Mouse (Mus musculus) midbrain, embryonic 15.5 days (tissue): ENCODE measurements at regions not wholly inside any gene's neighbourhood (a gene's known extent, or its start where the extent isn't known, plus 50 kb on each side); places are given as distances from the start of the nearest gene placed in this dataset.

Experiments
- ATAC-seq: fragments of 200-750 bp; cut with Nextera tagmentation; replicated peaks from 2 replicates; pipeline ENCODE4 v1.8.0; 2017; ENCODE audit warnings: moderate TSS enrichment
- H3K27ac ChIP-seq: fragments of 300-500 bp; sonication (generic); 2 replicates; pipeline ENCODE4 v1.5.1; 2015; ENCODE audit warnings: mild to moderate bottlenecking, inconsistent platforms
- H3K27me3 ChIP-seq: fragments of 300-500 bp; sonication (generic); replicated peaks from 2 replicates; pipeline ENCODE4 v1.6.1; 2015; ENCODE audit warnings: inconsistent platforms
- H3K36me3 ChIP-seq: fragments of 300-500 bp; sonication (generic); replicated peaks from 2 replicates; pipeline ENCODE4 v1.6.1; 2015; ENCODE audit warnings: inconsistent platforms
- H3K4me1 ChIP-seq: fragments of 300-500 bp; sonication (generic); 2 replicates; pipeline ENCODE4 v1.6.1; 2015; ENCODE audit warnings: inconsistent platforms
- H3K4me2 ChIP-seq: fragments of 300-500 bp; sonication (generic); 2 replicates; pipeline ENCODE4 v1.6.1; 2015; ENCODE audit warnings: inconsistent platforms, mild to moderate bottlenecking, moderate library complexity
- H3K4me3 ChIP-seq: fragments of 300-500 bp; sonication (generic); 2 replicates; pipeline ENCODE4 v1.5.1; 2015; ENCODE audit warnings: mild to moderate bottlenecking, inconsistent platforms
- H3K9ac ChIP-seq: fragments of 300-500 bp; sonication (generic); 2 replicates; pipeline ENCODE4 v1.6.1; 2015; ENCODE audit warnings: mild to moderate bottlenecking, inconsistent platforms
- H3K9me3 ChIP-seq: fragments of 300-500 bp; sonication (generic); 2 replicates; pipeline ENCODE4 v1.6.1; 2016; ENCODE audit warnings: inconsistent platforms
- WGBS: fragments of 180-500 bp; shearing (Covaris S2); methylation state at CpG from one replicate; pipeline ENCODE4 v1.1.7; 2015; ENCODE audit warnings: mixed read lengths; 5-methylcytosine and 5-hydroxymethylcytosine counted together

- Histone ChIP-seq H3K9ac (no peak overlapping the region), H3K4me1 (no peaks in the 10 kb centered on the region), H3K4me2 (no peak overlapping the region), H3K4me3 (no peak overlapping the region), H3K9me3 (no peaks in the 10 kb centered on the region), H3K27ac (no peak overlapping the region), H3K27me3 (no peaks in the 10 kb centered on the region), H3K36me3 (no peaks in the 10 kb centered on the region)
- no peak for ATAC-seq
- WGBS = 96% methylated on average over 11 of the region's 11 CpGs
These were observed 129.3 kb upstream of the Dkk2 start for GRCm38 (mm10) chr3:131955771-131956170.

- WGBS = 96% methylated on average over 1 of the region's 1 CpGs
These were observed 124.5 kb upstream of the Dkk2 start for GRCm38 (mm10) chr3:131960636-131961035.

GRCm38 (mm10) chr3:131961571-131961970 is 123.5 kb upstream of the Dkk2 start:
- Histone ChIP-seq H3K4me1 (no peaks in the 10 kb centered on the region), H3K27me3 (no peaks in the 10 kb centered on the region), H3K4me3 (no peak overlapping the region), H3K4me2 (no peak overlapping the region), H3K9me3 (no peaks in the 10 kb centered on the region), H3K36me3 (no peaks in the 10 kb centered on the region), H3K9ac (no peak overlapping the region), H3K27ac (no peak overlapping the region)
- ATAC-seq = no peak

More at GRCm38 (mm10) chr3:131960636-131961035, 124.5 kb upstream of the Dkk2 start:
- no peak overlapping the region for H3K4me2 ChIP-seq
- no peaks in the 10 kb centered on the region for H3K4me1 ChIP-seq
- no peak for ATAC-seq
- H3K27ac ChIP-seq = no peak overlapping the region
- H3K4me3 ChIP-seq = no peak overlapping the region
- no peaks in the 10 kb centered on the region for H3K27me3 ChIP-seq
- H3K9ac ChIP-seq = no peak overlapping the region
- H3K36me3 ChIP-seq = no peaks in the 10 kb centered on the region
- no peaks in the 10 kb centered on the region for H3K9me3 ChIP-seq

GRCm38 (mm10) chr3:131962870-131963269 is 122.2 kb upstream of the Dkk2 start:
- Histone ChIP-seq H3K36me3 (no peaks in the 10 kb centered on the region), H3K27ac (no peak overlapping the region), H3K27me3 (no peaks in the 10 kb centered on the region), H3K4me3 (no peak overlapping the region), H3K9me3 (no peaks in the 10 kb centered on the region), H3K4me1 (no peaks in the 10 kb centered on the region), H3K9ac (no peak overlapping the region), H3K4me2 (no peak overlapping the region)
- WGBS = 73% methylated on average over 2 of the region's 2 CpGs
- ATAC-seq = no peak

- H3K4me2 ChIP-seq = no peak overlapping the region
- no peak overlapping the region for H3K27ac ChIP-seq
- ATAC-seq = no peak
- H3K27me3 ChIP-seq = no peaks in the 10 kb centered on the region
- no peak overlapping the region for H3K4me3 ChIP-seq
- 96% methylated on average over 9 of the region's 9 CpGs for WGBS
- H3K9me3 ChIP-seq = no peaks in the 10 kb centered on the region
- no peaks in the 10 kb centered on the region for H3K36me3 ChIP-seq
- no peaks in the 10 kb centered on the region for H3K4me1 ChIP-seq
- H3K9ac ChIP-seq = no peak overlapping the region
These were observed 120.1 kb upstream of the Dkk2 start for GRCm38 (mm10) chr3:131964952-131965351.

- H3K27ac ChIP-seq = no peak overlapping the region
- H3K4me2 ChIP-seq = no peak overlapping the region
- no peak overlapping the region for H3K9ac ChIP-seq
- no peaks in the 10 kb centered on the region for H3K27me3 ChIP-seq
- no peaks in the 10 kb centered on the region for H3K4me1 ChIP-seq
- no peaks in the 10 kb centered on the region for H3K9me3 ChIP-seq
- no peak overlapping the region for H3K4me3 ChIP-seq
- ATAC-seq = no peak
- H3K36me3 ChIP-seq = no peaks in the 10 kb centered on the region
- 93% methylated on average over 9 of the region's 9 CpGs for WGBS
These were observed 119.5 kb upstream of the Dkk2 start for GRCm38 (mm10) chr3:131965456-131966160.

GRCm38 (mm10) chr3:131967288-131967687 is 117.8 kb upstream of the Dkk2 start:
- H3K27ac ChIP-seq = no peak overlapping the region
- H3K9me3 ChIP-seq = no peaks in the 10 kb centered on the region
- WGBS = 83% methylated on average over 11 of the region's 11 CpGs
- H3K4me1 ChIP-seq = no peaks in the 10 kb centered on the region
- H3K27me3 ChIP-seq = no peaks in the 10 kb centered on the region
- no peaks in the 10 kb centered on the region for H3K36me3 ChIP-seq
- no peak overlapping the region for H3K4me3 ChIP-seq
- ATAC-seq = no peak
- H3K4me2 ChIP-seq = no peak overlapping the region
- no peak overlapping the region for H3K9ac ChIP-seq

- Histone ChIP-seq H3K27me3 (no peaks in the 10 kb centered on the region), H3K36me3 (no peaks in the 10 kb centered on the region), H3K4me3 (no peak overlapping the region), H3K4me2 (no peak overlapping the region), H3K4me1 (no peaks in the 10 kb centered on the region), H3K9me3 (no peaks in the 10 kb centered on the region), H3K9ac (no peak overlapping the region), H3K27ac (no peak overlapping the region)
- WGBS = 79% methylated on average over 1 of the region's 1 CpGs
- ATAC-seq = no peak
These were observed 114.3 kb upstream of the Dkk2 start for GRCm38 (mm10) chr3:131970827-131971226.

GRCm38 (mm10) chr3:131975940-131976628 is 109.0 kb upstream of the Dkk2 start:
- H3K4me1 ChIP-seq = peaks cover 3% of the 10 kb centered on the region; the same call in 1 of the 2 replicates
- no peak overlapping the region for H3K4me3 ChIP-seq
- H3K36me3 ChIP-seq = no peaks in the 10 kb centered on the region
- H3K9ac ChIP-seq = no peak overlapping the region
- H3K27me3 ChIP-seq = no peaks in the 10 kb centered on the region
- WGBS = 38% methylated on average over 7 of the region's 7 CpGs
- H3K27ac ChIP-seq = no peak overlapping the region
- no peaks in the 10 kb centered on the region for H3K9me3 ChIP-seq
- peak; percentile 94 for ATAC-seq
- H3K4me2 ChIP-seq = no peak overlapping the region

GRCm38 (mm10) chr3:131983292-131983691 is 101.8 kb upstream of the Dkk2 start:
- no peaks in the 10 kb centered on the region for H3K27me3 ChIP-seq
- ATAC-seq = no peak
- 84% methylated on average over 2 of the region's 2 CpGs for WGBS
- H3K4me2 ChIP-seq = no peak overlapping the region
- no peak overlapping the region for H3K9ac ChIP-seq
- H3K27ac ChIP-seq = no peak overlapping the region
- no peaks in the 10 kb centered on the region for H3K36me3 ChIP-seq
- no peaks in the 10 kb centered on the region for H3K4me1 ChIP-seq
- no peak overlapping the region for H3K4me3 ChIP-seq
- H3K9me3 ChIP-seq = no peaks in the 10 kb centered on the region

- WGBS = 37% methylated on average over 6 of the region's 6 CpGs
- 0 out of 2 replicates have a peak, but pooled peaks have one; percentile 24 for ATAC-seq
- no peak overlapping the region for H3K4me2 ChIP-seq
- no peak overlapping the region for H3K27ac ChIP-seq
- no peaks in the 10 kb centered on the region for H3K36me3 ChIP-seq
- H3K9me3 ChIP-seq = no peaks in the 10 kb centered on the region
- H3K27me3 ChIP-seq = no peaks in the 10 kb centered on the region
- no peaks in the 10 kb centered on the region for H3K4me1 ChIP-seq
- no peak overlapping the region for H3K4me3 ChIP-seq
- no peak overlapping the region for H3K9ac ChIP-seq
These were observed 86.1 kb upstream of the Dkk2 start for GRCm38 (mm10) chr3:131998838-131999613.

- Histone ChIP-seq H3K4me1 (no peaks in the 10 kb centered on the region), H3K4me2 (no peak overlapping the region), H3K27ac (no peak overlapping the region), H3K4me3 (no peak overlapping the region), H3K36me3 (no peaks in the 10 kb centered on the region), H3K9ac (no peak overlapping the region), H3K27me3 (no peaks in the 10 kb centered on the region), H3K9me3 (no peaks in the 10 kb centered on the region)
- 39% methylated on average over 7 of the region's 7 CpGs for WGBS
- no peak for ATAC-seq
These were observed 78.9 kb upstream of the Dkk2 start for GRCm38 (mm10) chr3:132006191-132006590.
